Mouse (Mus musculus): ENCODE measurements around the gene Mta1. TPM values are rescaled to one million over a fixed set of nuclear protein-coding genes. Genes with fewer than 3 reads are reported as not detected.

Mta1 gene
- polyA plus RNA-seq, 3 experiments from 2014 or later = 12.1 to 15.0 (median 13.8) TPM

- no peak for ATAC-seq
Measured at GRCm38 (mm10) chr12:113186326-113187010, 88.4 kb downstream of the Mta1 start.

Other genes starting within 250 kb of the Mta1 start
- gene Gpr132, start 230.1 kb upstream of the Mta1 start, polyA plus RNA-seq (2017; shearing (Covaris generic)) = 10 to 100 TPM; 71.4 to 79.0 (median 77.8) TPM
- under 1 TPM; 0.39 to 0.59 (median 0.50) TPM for gene Jag2, start 168.5 kb upstream of the Mta1 start, polyA plus RNA-seq (2017; shearing (Covaris generic))
- gene Nudt14, start 156.2 kb upstream of the Mta1 start, polyA plus RNA-seq (2017; shearing (Covaris generic)) = 10 to 100 TPM; 33.0 to 42.6 (median 40.7) TPM
- gene Btbd6, start 121.8 kb upstream of the Mta1 start, polyA plus RNA-seq (2017; shearing (Covaris generic)) = 1 to 10 TPM; 7.2 to 8.8 (median 7.3) TPM
- gene Brf1, start 97.6 kb upstream of the Mta1 start, polyA plus RNA-seq (2017; shearing (Covaris generic)) = 10 to 100 TPM; 20.2 to 32.0 (median 30.5) TPM
- 1 to 10 TPM; 5.0 to 8.6 (median 6.8) TPM for gene Pacs2, start 83.8 kb upstream of the Mta1 start, polyA plus RNA-seq (2017; shearing (Covaris generic))
- under 1 TPM in 1 of 3 experiments, not detected in 2; 0.30 TPM for gene Tex22, start 23.8 kb upstream of the Mta1 start, polyA plus RNA-seq (2017; shearing (Covaris generic))
- gene Crip2, start 42.0 kb downstream of the Mta1 start, polyA plus RNA-seq (2017; shearing (Covaris generic)) = 10 to 100 TPM in 1 of 3 experiments, 1 to 10 TPM in 2; 4.9 to 10.4 (median 6.0) TPM
- gene Crip1, start 48.0 kb downstream of the Mta1 start, polyA plus RNA-seq (2017; shearing (Covaris generic)) = 1,000 to 10,000 TPM in 1 of 3 experiments, 100 to 1,000 TPM in 2; 839 to 2,286 (median 900) TPM
- gene Tedc1, start 58.1 kb downstream of the Mta1 start, polyA plus RNA-seq (2017; shearing (Covaris generic)) = 10 to 100 TPM in 1 of 3 experiments, 1 to 10 TPM in 1, under 1 TPM in 1; 0.90 to 12.3 (median 3.1) TPM
- gene Tmem121, start 87.7 kb downstream of the Mta1 start, polyA plus RNA-seq (2017; shearing (Covaris generic)) = under 1 TPM in 1 of 3 experiments, not detected in 2; 0.23 TPM

Measured in inflammation-experienced regulatory T-cells, adult 6 months (primary cell).